Mouse (Mus musculus): Measurements from ENCODE around the gene Gm973. TPM values are rescaled to one million over a fixed set of nuclear protein-coding genes. Genes with fewer than 3 reads are reported as not detected.

Gene Gm973
- total RNA-seq, 2 experiments from 2014 or later = not detected

GRCm38 (mm10) chr1:59540537-59541148, 24.6 kb downstream of the Gm973 start:
- no peak for ATAC-seq (replicated peaks; ENCODE audit: low FRiP score, poor library complexity, severe bottlenecking)

DNA sequence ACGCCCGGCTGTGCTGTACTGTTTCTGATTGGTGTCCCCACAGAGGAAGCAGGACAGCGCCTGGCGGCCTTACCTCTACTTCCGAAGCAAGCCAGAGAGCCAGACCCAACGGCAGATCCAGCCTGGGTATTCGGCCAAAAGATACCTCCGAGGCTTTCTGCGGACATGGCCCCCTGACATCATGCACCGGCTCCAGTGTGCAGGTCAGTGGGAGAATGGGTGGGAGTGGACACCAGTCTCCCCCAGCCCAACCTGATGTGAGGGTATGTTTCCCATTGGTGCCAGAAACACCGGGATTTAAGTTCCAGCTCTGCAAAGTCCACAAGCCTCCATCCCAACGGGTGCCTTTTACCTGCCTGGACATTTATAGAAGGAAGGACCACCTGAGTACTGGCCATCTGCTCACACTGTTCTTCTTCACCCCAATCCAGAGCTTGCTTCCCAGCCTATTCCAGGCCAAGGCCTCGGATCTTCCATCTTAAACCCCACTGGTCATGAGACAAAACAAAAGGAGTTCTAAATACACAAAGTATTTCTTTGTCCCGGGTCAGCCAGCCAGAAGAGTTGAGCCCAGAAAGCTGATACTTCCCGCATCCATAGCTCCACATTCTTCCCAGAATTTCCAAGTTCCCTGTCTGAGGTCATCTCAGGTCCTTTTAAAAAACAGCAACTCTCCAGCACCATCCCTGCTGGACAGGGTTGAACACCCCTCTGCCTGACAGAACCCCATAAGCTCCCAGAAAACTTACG, 25.4 kb downstream of the Gm973 start:
- ATAC-seq (replicated peaks; ENCODE audit: low FRiP score, poor library complexity, severe bottlenecking) = no peak

DNA sequence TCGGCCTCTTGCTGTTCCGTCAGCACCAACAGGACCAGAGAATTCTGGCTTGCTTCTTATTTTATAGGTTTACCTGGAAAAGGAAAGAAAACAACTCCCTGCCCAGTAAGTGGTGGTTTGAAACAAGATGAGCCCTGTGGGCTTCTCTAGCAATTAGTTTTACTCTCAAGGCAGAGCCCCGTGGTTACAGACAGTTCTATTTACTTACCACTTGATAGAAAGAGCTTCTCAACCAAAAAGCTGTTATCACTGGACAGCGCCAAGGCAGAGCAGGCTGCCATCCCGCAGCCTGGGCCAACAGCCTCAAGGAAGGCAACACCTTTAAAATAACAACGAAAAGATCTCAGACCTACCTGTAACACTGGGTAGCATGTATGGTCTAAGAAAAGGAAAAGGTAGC, 26.2 kb downstream of the Gm973 start:
- ATAC-seq (replicated peaks; ENCODE audit: low FRiP score, poor library complexity, severe bottlenecking) = no peak

DNA sequence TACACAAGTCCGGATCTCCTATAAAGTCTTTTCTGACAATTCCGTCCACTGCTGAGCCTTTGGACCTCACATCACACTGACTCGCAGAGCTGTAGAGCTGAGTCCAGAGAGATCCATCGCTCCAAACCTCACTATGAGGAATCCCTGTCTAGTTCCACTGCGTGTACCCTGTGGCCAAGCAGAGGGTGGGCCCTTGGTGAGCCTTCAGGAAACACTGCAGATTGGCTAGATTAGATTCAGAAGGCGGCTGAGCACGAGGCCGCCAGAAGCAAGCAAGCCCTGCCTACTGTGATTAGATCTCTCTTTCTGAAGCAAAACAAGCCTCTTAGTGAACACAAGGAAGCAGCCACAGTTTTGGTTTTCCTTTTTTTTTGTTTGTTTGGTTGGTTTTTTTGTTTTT, 27.8 kb downstream of the Gm973 start:
- no peak for ATAC-seq (replicated peaks; ENCODE audit: low FRiP score, poor library complexity, severe bottlenecking)

- no peak for ATAC-seq (replicated peaks; ENCODE audit: low FRiP score, poor library complexity, severe bottlenecking)
Observed at GRCm38 (mm10) chr1:59548486-59548885, 32.4 kb downstream of the Gm973 start.

DNA sequence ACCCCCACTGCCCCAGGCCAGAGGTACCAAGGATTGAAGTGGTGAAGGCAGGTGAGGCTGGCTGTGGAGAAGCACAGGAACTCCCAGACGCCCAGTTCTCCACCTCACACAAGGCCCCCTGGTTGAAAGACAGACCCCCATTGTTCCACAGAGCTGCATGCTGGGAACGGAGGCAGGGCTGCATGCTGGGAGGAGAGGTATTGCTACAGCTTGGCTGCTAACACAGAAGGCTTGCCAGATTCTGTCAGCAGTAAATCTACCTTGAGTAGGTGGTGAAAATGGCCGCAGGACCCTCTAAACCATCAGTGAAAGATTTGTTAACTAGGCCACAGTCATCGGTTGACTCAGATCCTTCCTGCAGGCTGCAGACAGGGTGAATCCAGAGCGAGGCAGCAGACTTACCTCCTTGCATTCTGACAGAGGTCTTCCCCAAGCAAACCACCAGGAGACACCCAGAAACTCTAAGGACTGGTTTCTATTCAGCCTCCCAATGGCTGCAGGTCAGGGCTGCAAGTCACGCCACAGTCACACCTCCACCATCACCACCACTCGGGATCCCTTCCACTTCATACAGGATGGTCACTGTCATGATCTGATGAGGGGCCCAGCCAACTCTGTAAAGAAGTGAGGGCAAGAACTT, 33.1 kb downstream of the Gm973 start:
- ATAC-seq (replicated peaks; ENCODE audit: low FRiP score, poor library complexity, severe bottlenecking) = no peak

- ATAC-seq (replicated peaks; ENCODE audit: low FRiP score, poor library complexity, severe bottlenecking) = no peak
Observed at GRCm38 (mm10) chr1:59550227-59550626, 34.2 kb downstream of the Gm973 start.

GRCm38 (mm10) chr1:59550996-59551395, 34.9 kb downstream of the Gm973 start:
- ATAC-seq (replicated peaks; ENCODE audit: low FRiP score, poor library complexity, severe bottlenecking) = no peak

DNA sequence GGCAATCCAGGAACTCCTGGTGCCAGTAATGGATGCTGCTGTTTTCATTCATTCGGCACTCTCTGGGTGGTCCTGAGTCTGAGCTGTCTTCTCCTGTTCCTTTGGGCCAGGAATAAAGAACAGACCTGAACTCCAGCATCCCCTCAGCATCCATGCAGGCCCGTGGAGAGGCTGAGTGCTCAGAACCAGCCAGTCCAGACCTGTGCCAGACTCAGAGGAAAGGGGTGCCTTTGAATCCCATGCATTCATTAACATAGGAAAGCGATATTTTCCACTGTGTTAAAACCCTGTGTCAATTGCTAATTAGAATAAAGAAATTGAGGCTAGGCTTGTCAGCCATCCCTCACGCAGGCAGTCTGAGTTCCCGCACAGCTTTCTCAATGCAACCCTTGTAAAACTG, 37.6 kb downstream of the Gm973 start:
- ATAC-seq (replicated peaks; ENCODE audit: low FRiP score, poor library complexity, severe bottlenecking) = no peak

GRCm38 (mm10) chr1:59563581-59563980, 47.5 kb downstream of the Gm973 start:
- no peak for ATAC-seq (replicated peaks; ENCODE audit: low FRiP score, poor library complexity, severe bottlenecking)

GRCm38 (mm10) chr1:59565804-59566203, 49.7 kb downstream of the Gm973 start:
- ATAC-seq (replicated peaks; ENCODE audit: low FRiP score, poor library complexity, severe bottlenecking) = no peak

DNA sequence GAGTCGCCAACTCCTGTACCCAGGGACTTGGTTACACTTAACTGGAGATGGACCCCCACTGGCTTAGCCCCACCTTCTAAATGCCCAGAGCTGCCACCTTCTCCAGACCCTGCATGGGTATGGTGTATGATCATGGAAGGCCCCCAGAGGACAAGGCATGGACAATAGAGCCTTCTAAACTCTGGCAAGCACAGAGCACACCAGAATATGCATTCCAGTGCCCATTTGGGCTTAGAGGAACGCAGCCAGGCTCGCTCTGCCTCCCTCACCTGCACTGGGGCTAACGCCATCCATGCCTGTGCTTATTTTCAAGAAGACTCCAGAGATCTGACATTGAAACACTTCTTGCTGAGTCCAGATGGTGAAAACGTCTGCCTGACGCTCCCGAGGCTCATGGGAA, 50.2 kb downstream of the Gm973 start:
- ATAC-seq (replicated peaks; ENCODE audit: low FRiP score, poor library complexity, severe bottlenecking) = no peak

DNA sequence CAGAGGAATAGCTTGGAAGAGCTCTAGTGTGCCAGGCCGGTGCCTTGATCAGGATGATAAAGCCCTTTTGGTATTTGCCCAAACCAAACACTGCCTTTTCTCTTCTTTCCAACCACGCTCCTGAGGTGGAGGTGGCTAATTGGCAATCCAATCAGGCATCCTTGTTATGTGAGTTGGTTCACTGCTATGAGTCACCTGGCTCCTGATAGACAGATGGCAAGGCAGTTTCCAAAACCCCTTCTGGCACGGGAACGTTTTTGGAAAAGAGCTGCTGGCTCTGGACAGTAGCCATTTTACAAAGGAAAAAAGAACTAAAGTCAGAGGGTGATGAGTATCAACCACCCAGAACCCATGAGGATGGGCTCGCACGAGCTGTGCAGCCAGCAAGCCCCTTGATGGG, 50.9 kb downstream of the Gm973 start:
- no peak for ATAC-seq (replicated peaks; ENCODE audit: low FRiP score, poor library complexity, severe bottlenecking)

DNA sequence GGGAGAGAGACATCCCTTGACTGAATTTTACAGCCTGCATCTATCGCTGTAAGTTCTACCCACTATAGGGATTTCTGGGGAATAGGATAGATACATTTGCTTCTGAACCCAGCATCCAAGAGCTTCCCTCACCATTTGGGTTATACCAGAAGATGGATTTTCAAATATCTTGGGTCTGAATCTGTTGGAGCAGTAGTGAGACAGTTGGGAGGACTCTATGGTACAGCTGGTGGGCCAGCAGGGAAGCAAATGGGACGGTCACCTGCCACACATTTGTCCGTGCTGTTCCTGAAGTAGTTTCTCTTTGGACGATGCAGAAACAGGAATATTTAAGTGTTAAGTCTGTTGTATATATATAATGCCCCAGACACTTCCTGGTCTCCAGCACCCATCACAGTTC, 51.5 kb downstream of the Gm973 start:
- ATAC-seq (replicated peaks; ENCODE audit: low FRiP score, poor library complexity, severe bottlenecking) = no peak

GRCm38 (mm10) chr1:59568283-59568682, 52.2 kb downstream of the Gm973 start:
- ATAC-seq (replicated peaks; ENCODE audit: low FRiP score, poor library complexity, severe bottlenecking) = no peak

- ATAC-seq (replicated peaks; ENCODE audit: low FRiP score, poor library complexity, severe bottlenecking) = no peak
Observed at GRCm38 (mm10) chr1:59569301-59569700, 53.2 kb downstream of the Gm973 start.

- ATAC-seq (replicated peaks; ENCODE audit: low FRiP score, poor library complexity, severe bottlenecking) = no peak
Observed at GRCm38 (mm10) chr1:59570767-59571166, 54.7 kb downstream of the Gm973 start.

- ATAC-seq (replicated peaks; ENCODE audit: low FRiP score, poor library complexity, severe bottlenecking) = no peak
Observed at GRCm38 (mm10) chr1:59571502-59571901, 55.4 kb downstream of the Gm973 start.

GRCm38 (mm10) chr1:59573843-59574242, 57.8 kb downstream of the Gm973 start:
- ATAC-seq (replicated peaks; ENCODE audit: low FRiP score, poor library complexity, severe bottlenecking) = no peak

DNA sequence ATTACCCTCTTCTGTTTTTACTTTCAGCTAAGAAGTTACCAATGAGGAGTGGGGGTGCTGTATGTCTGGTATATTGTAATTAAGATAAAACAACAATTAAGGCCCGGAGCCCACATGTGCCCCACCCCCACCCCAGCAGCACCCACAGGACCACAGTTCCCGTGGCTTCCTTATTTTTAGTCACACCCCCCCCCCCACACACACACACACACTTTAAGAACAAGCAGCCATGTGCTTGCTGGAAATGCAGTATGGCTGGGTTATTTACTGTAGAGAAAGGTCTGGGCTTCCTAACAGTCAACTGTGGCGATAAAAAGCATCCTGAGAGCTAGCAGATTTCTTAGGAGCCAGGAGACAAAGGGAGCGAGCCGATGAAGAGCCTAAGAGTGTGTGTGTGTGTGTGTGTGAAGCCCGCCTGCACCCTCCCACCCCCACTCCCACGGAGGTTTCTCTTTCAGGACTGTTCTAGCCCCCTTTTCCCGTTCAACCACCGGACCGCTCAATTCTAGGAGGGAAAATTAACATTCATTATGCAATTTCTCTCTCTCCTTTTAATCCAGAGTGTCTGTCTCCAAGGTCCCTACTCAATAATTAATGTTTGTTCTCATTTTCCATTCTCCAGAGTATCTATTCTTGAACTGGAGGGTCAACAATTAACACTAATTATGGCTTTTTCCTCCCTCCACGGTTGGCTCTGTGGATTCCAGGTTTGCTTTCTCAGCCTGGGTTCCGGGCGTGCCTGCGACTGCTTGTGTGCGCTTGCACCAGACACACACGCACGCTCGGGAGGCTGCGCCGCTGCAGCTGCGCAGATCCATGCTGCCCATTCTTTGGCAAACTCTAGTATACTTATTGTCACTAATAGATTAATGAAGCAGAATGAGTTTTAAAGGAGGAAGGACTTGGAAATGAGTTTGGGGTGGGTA, 58.5 kb downstream of the Gm973 start:
- ATAC-seq (replicated peaks; ENCODE audit: low FRiP score, poor library complexity, severe bottlenecking) = no peak
